Mouse (Mus musculus) heart, adult 8-10 months (tissue): ENCODE results near the gene Lsm11. TPM values are rescaled to one million over a fixed set of nuclear protein-coding genes. Genes with fewer than 3 reads are reported as not detected.

ENCODE experiments used
- DNase-seq: peaks from one replicate; pipeline ENCODE4 v3.0.0; 2022; ENCODE audit warnings: low spot score
- total RNA-seq, 4 experiments: library from RNA; stranded (reverse); gene quantifications; 2 replicates each; pipeline ENCODE4 v1.2.4; 2022

Gene Lsm11
- 1 to 10 TPM; 2.1 to 3.5 (median 3.1) TPM for total RNA-seq

GRCm38 (mm10) chr11:45944643-45945156, at the start of gene Lsm11:
Gene Lsm11 (minus strand): TSS chr11:45944935.
- peak; percentile 95 for DNase-seq

GRCm38 (mm10) chr11:45992087-45992486, 47.4 kb upstream of the Lsm11 start:
- no peak for DNase-seq

- no peak for DNase-seq
Measured at GRCm38 (mm10) chr11:45991604-45992003, 46.9 kb upstream of the Lsm11 start.

GRCm38 (mm10) chr11:45980893-45981253, 36.1 kb upstream of the Lsm11 start:
- DNase-seq: no peak

GRCm38 (mm10) chr11:45979946-45980892, 35.5 kb upstream of the Lsm11 start, which contains the start of gene Sox30:
Gene Sox30 (plus strand): TSS chr11:45980310.
- DNase-seq: no peak

GRCm38 (mm10) chr11:45976061-45976460, 31.3 kb upstream of the Lsm11 start:
- DNase-seq: no peak

GRCm38 (mm10) chr11:45974466-45974865, 29.7 kb upstream of the Lsm11 start:
- DNase-seq: no peak

- no peak for DNase-seq
Measured at GRCm38 (mm10) chr11:45973635-45974034, 28.9 kb upstream of the Lsm11 start.

GRCm38 (mm10) chr11:45968466-45968865, 23.7 kb upstream of the Lsm11 start:
- no peak for DNase-seq

GRCm38 (mm10) chr11:45966896-45967295, 22.2 kb upstream of the Lsm11 start:
- no peak for DNase-seq

- DNase-seq: no peak
Measured at GRCm38 (mm10) chr11:45960003-45960402, 15.3 kb upstream of the Lsm11 start.

- no peak for DNase-seq
Measured at GRCm38 (mm10) chr11:45959598-45959997, 14.9 kb upstream of the Lsm11 start.

- DNase-seq: peak; percentile 94
Measured at GRCm38 (mm10) chr11:45955127-45955627, 10.4 kb upstream of the Lsm11 start, which contains the start of gene Thg1l. Gene Thg1l (minus strand): TSS chr11:45955494.

GRCm38 (mm10) chr11:45947491-45947890, 2.8 kb upstream of the Lsm11 start:
- DNase-seq: no peak

- no peak for DNase-seq
Measured at GRCm38 (mm10) chr11:45946796-45947195, 2.1 kb upstream of the Lsm11 start.

- DNase-seq: no peak
Measured at GRCm38 (mm10) chr11:45943891-45944642, 668 bp downstream of the Lsm11 start.

- DNase-seq: no peak
Measured at GRCm38 (mm10) chr11:45943108-45943705, 1.5 kb downstream of the Lsm11 start.

GRCm38 (mm10) chr11:45942281-45942680, 2.5 kb downstream of the Lsm11 start:
- DNase-seq: no peak

GRCm38 (mm10) chr11:45938917-45939316, 5.8 kb downstream of the Lsm11 start:
- DNase-seq: no peak

- no peak for DNase-seq
Measured at GRCm38 (mm10) chr11:45937478-45937877, 7.3 kb downstream of the Lsm11 start.

GRCm38 (mm10) chr11:45932771-45933170, 12.0 kb downstream of the Lsm11 start:
- DNase-seq: no peak

GRCm38 (mm10) chr11:45929541-45929940, 15.2 kb downstream of the Lsm11 start:
- DNase-seq: no peak
